Mouse (Mus musculus) MEL (cell line): ENCODE data around the gene Gjc1. TPM values are rescaled to one million over a fixed set of nuclear protein-coding genes. Genes with fewer than 3 reads are reported as not detected.

Experiments used
- DNase-seq: peaks from one replicate; pipeline ENCODE4 v3.0.0; 2011; ENCODE audit warnings: low read depth, low spot score
- H3K27ac ChIP-seq: 2 replicates; pipeline ENCODE4 v1.5.1; 2012; ENCODE audit warnings: low read depth, mild to moderate bottlenecking, control low read depth, low read length, moderate library complexity; ENCODE audit not compliant: control insufficient read depth
- H3K27me3 ChIP-seq, 2 experiments: fragments of 150-350 bp in 1 of 2; sonication (generic) in 1 of 2; 2 replicates each; pipeline ENCODE4 v1.6.1; 2012; ENCODE audit warnings: low read length in 2 of 2, mild to moderate bottlenecking in 2 of 2, improper control_type of control experiment in 1 of 2, moderate library complexity in 1 of 2; ENCODE audit not compliant: insufficient read depth in 2 of 2, control insufficient read depth in 1 of 2
- H3K36me3 ChIP-seq, 2 experiments: 2 replicates each; pipeline ENCODE4 v1.6.1; 2012 to 2014; ENCODE audit warnings: low read length in 2 of 2, improper control_type of control experiment in 1 of 2, inconsistent platforms in 1 of 2, mild to moderate bottlenecking in 1 of 2; ENCODE audit not compliant: insufficient read depth in 2 of 2, control insufficient read depth in 1 of 2
- H3K4me1 ChIP-seq, 2 experiments: fragments of 150-350 bp in 1 of 2; sonication (generic) in 1 of 2; 2 replicates each; pipeline ENCODE4 v1.6.1; 2012; ENCODE audit warnings: low read length in 2 of 2, improper control_type of control experiment in 1 of 2, mild to moderate bottlenecking in 1 of 2; ENCODE audit not compliant: insufficient read depth in 2 of 2, control insufficient read depth in 1 of 2
- H3K4me3 ChIP-seq, 2 experiments: fragments of 150-350 bp in 1 of 2; sonication (generic) in 1 of 2; 2 replicates each; pipeline ENCODE4 v1.5.1; 2012; ENCODE audit warnings: low read depth in 2 of 2, low read length in 2 of 2, mild to moderate bottlenecking in 2 of 2, moderate library complexity in 2 of 2, control low read depth in 1 of 2, improper control_type of control experiment in 1 of 2; ENCODE audit not compliant: control insufficient read depth in 1 of 2, insufficient read depth in 1 of 2
- H3K79me2 ChIP-seq: 2 replicates; pipeline ENCODE4 v1.6.1; 2012; ENCODE audit warnings: mild to moderate bottlenecking, low read length, moderate library complexity; ENCODE audit not compliant: control insufficient read depth, poor library complexity, insufficient read depth
- H3K9ac ChIP-seq: 2 replicates; pipeline ENCODE4 v1.6.1; 2012; ENCODE audit warnings: low read depth, mild to moderate bottlenecking, control low read depth, low read length, moderate library complexity; ENCODE audit not compliant: control insufficient read depth, poor library complexity, severe bottlenecking
- H3K9me3 ChIP-seq: fragments of 150-350 bp; sonication (generic); replicated peaks from 2 replicates; pipeline ENCODE4 v1.6.1; 2012; ENCODE audit warnings: mild to moderate bottlenecking, low read length, improper control_type of control experiment, moderate library complexity; ENCODE audit not compliant: insufficient read depth
- BHLHE40 ChIP-seq: IDR thresholded peaks from 2 replicates; pipeline ENCODE4 v1.6.1; 2012; ENCODE audit warnings: low read depth, mild to moderate bottlenecking, inconsistent platforms, low read length, improper control_type of control experiment, borderline replicate concordance
- E2F4 ChIP-seq: IDR thresholded peaks from 2 replicates; pipeline ENCODE4 v1.6.1; 2011; ENCODE audit warnings: low read depth, low read length, improper control_type of control experiment, borderline replicate concordance
- ELF1 ChIP-seq: IDR thresholded peaks from 2 replicates; pipeline ENCODE4 v1.6.1; 2014; ENCODE audit warnings: low read depth, mild to moderate bottlenecking, inconsistent platforms, low read length, improper control_type of control experiment, moderate library complexity
- ETS1 ChIP-seq: IDR thresholded peaks from 2 replicates; pipeline ENCODE4 v1.6.1; 2012; ENCODE audit warnings: low read depth, mild to moderate bottlenecking, inconsistent platforms, low read length, improper control_type of control experiment, moderate library complexity
- GABPA ChIP-seq: IDR thresholded peaks from 2 replicates; pipeline ENCODE4 v1.6.1; 2012; ENCODE audit warnings: low read depth, mild to moderate bottlenecking, inconsistent platforms, low read length, improper control_type of control experiment, moderate library complexity
- HCFC1 ChIP-seq: IDR thresholded peaks from 2 replicates; pipeline ENCODE4 v1.6.1; 2012; ENCODE audit warnings: low read depth, mild to moderate bottlenecking, inconsistent platforms, low read length, improper control_type of control experiment, moderate library complexity
- JUND ChIP-seq: IDR thresholded peaks from 2 replicates; pipeline ENCODE4 v1.6.1; 2011; ENCODE audit warnings: low read depth, mild to moderate bottlenecking, improper control_type of control experiment, low read length
- KAT2A ChIP-seq: conservative IDR thresholded peaks from 2 replicates; pipeline ENCODE4 v1.6.1; 2012; ENCODE audit warnings: low read depth, low read length, improper control_type of control experiment, inconsistent platforms
- MAFK ChIP-seq: IDR thresholded peaks from 2 replicates; pipeline ENCODE4 v1.6.1; 2011; ENCODE audit warnings: low read depth, mild to moderate bottlenecking, low read length, improper control_type of control experiment, borderline replicate concordance
- MAX ChIP-seq: IDR thresholded peaks from 2 replicates; pipeline ENCODE4 v1.6.1; 2011; ENCODE audit warnings: low read length, improper control_type of control experiment
- MAZ ChIP-seq: IDR thresholded peaks from 2 replicates; pipeline ENCODE4 v1.6.1; 2012; ENCODE audit warnings: low read depth, mild to moderate bottlenecking, inconsistent platforms, low read length, improper control_type of control experiment
- MEF2A ChIP-seq: IDR thresholded peaks from 2 replicates; pipeline ENCODE4 v1.6.1; 2014; ENCODE audit warnings: low read depth, mild to moderate bottlenecking, inconsistent platforms, low read length, improper control_type of control experiment; ENCODE audit not compliant: poor library complexity, insufficient replicate concordance, severe bottlenecking; ENCODE audit errors: extremely low read depth
- MYB ChIP-seq: IDR thresholded peaks from 2 replicates; pipeline ENCODE4 v1.6.1; 2011; ENCODE audit warnings: mild to moderate bottlenecking, low read depth, low read length, improper control_type of control experiment
- MYC ChIP-seq: IDR thresholded peaks from 2 replicates; pipeline ENCODE4 v1.6.1; 2011; ENCODE audit warnings: low read depth, mild to moderate bottlenecking, low read length, improper control_type of control experiment, moderate library complexity
- POLR2A ChIP-seq, 2 experiments: IDR thresholded peaks; 2 replicates each; pipeline ENCODE4 v1.6.1; 2011 to 2012; ENCODE audit warnings: low read length in 2 of 2, mild to moderate bottlenecking in 2 of 2, control low read depth in 1 of 2, improper control_type of control experiment in 1 of 2, low read depth in 1 of 2, moderate library complexity in 1 of 2; ENCODE audit not compliant: control insufficient read depth in 1 of 2, insufficient read depth in 1 of 2, poor library complexity in 1 of 2
- POLR2AphosphoS5 ChIP-seq: IDR thresholded peaks from 2 replicates; pipeline ENCODE4 v1.6.1; 2012; ENCODE audit warnings: low read depth, borderline replicate concordance, mild to moderate bottlenecking, inconsistent platforms, low read length, moderate library complexity, mixed read lengths
- RCOR1 ChIP-seq: IDR thresholded peaks from 2 replicates; pipeline ENCODE4 v1.6.1; 2012; ENCODE audit warnings: low read depth, mild to moderate bottlenecking, inconsistent platforms, low read length, improper control_type of control experiment
- SIN3A ChIP-seq: IDR thresholded peaks from 2 replicates; pipeline ENCODE4 v1.6.1; 2012; ENCODE audit warnings: low read length, improper control_type of control experiment, inconsistent platforms
- SMC3 ChIP-seq: IDR thresholded peaks from 2 replicates; pipeline ENCODE4 v1.6.1; 2011; ENCODE audit warnings: low read depth, low read length, improper control_type of control experiment
- TAL1 ChIP-seq: IDR thresholded peaks from 2 replicates; pipeline ENCODE4 v1.6.1; 2012; ENCODE audit warnings: mild to moderate bottlenecking, inconsistent platforms, low read length, moderate library complexity, mixed read lengths
- TBP ChIP-seq: IDR thresholded peaks from 2 replicates; pipeline ENCODE4 v1.8.0; 2011; ENCODE audit warnings: low read depth, low read length, improper control_type of control experiment
- TCF12 ChIP-seq: IDR thresholded peaks from 2 replicates; pipeline ENCODE4 v1.6.1; 2014; ENCODE audit warnings: low read depth, mild to moderate bottlenecking, inconsistent platforms, low read length, improper control_type of control experiment, moderate library complexity
- ZC3H11A ChIP-seq: IDR thresholded peaks from 2 replicates; pipeline ENCODE4 v1.6.1; 2012; ENCODE audit warnings: low read depth, mild to moderate bottlenecking, inconsistent platforms, low read length, improper control_type of control experiment
- ZNF384 ChIP-seq: IDR thresholded peaks from 2 replicates; pipeline ENCODE4 v1.6.1; 2012; ENCODE audit warnings: low read depth, mild to moderate bottlenecking, inconsistent platforms, low read length, improper control_type of control experiment
- polyA plus RNA-seq, 2 experiments: library from polyadenylated mRNA; stranded (reverse) in 1 of 2; unstranded in 1 of 2; fragments of >175 nt in 1 of 2; fragments of >200 nt in 1 of 2; gene quantifications; 2 replicates each; pipeline versions ENCODE4 v1.2.1 to v1.2.4; 2012; ENCODE audit warnings: low replicate concordance in 2 of 2, low read depth in 1 of 2; ENCODE audit not compliant: insufficient read length in 2 of 2, insufficient read depth in 1 of 2, missing spikeins in 1 of 2
- total RNA-seq: library from RNA; depleted of rRNA; stranded (reverse); fragments of 300-350 nt; gene quantifications from 2 replicates; pipeline ENCODE4 v1.2.3, GENCODE M21; 2012

The Gjc1 gene
- total and polyA plus RNA-seq, 3 experiments, result not detected

- Histone ChIP-seq H3K4me1 (no peaks in the 10 kb centered on the region), H3K79me2 (no peaks in the 10 kb centered on the region), H3K9ac (no peak within 1 kb of the TSS), H3K9me3 (no peaks in the 10 kb centered on the region), H3K4me3 (no peak within 1 kb of the TSS), H3K27ac (no peak within 1 kb of the TSS), H3K36me3 (no peaks in the 10 kb centered on the region), H3K27me3 (peaks cover 0 to 1% of the 10 kb centered on the region in 2 experiments; a peak in 3 of 4 replicates)
- 0 out of 4 replicates have a peak, but pooled peaks of 1 of the 2 experiments have one; percentile 14 for TF ChIP-seq POLR2A (IDR thresholded peaks at IDR 0.05; ENCODE audit: control insufficient read depth in 1 of 2, insufficient read depth in 1 of 2, low read depth in 1 of 2, low read length in 2 of 2, poor library complexity in 1 of 2)
- no peak for TF ChIP-seq MEF2A
- no peak for DNase-seq
These were observed 57.9 kb downstream of the Gjc1 start, which contains the start of gene Adam11 for GRCm38 (mm10) chr11:102761309-102762210. Gene Adam11 (plus strand): TSS chr11:102761439.

GRCm38 (mm10) chr11:102760805-102761308 is 58.6 kb downstream of the Gjc1 start:
- Histone ChIP-seq H3K36me3 (no peaks in the 10 kb centered on the region), H3K27ac (no peak overlapping the region), H3K9me3 (no peaks in the 10 kb centered on the region), H3K79me2 (no peaks in the 10 kb centered on the region), H3K4me3 (no peak overlapping the region), H3K27me3 (peaks cover 0 to 5% of the 10 kb centered on the region in 2 experiments; a peak in 3 of 4 replicates), H3K9ac (no peak overlapping the region), H3K4me1 (no peaks in the 10 kb centered on the region)
- TF ChIP-seq KAT2A, result no peak
- TF ChIP-seq MAZ, result no peak
- no peak for TF ChIP-seq TAL1
- no peak for TF ChIP-seq SIN3A
- TF ChIP-seq TBP, result no peak
- no peak for TF ChIP-seq TCF12
- no peak for TF ChIP-seq BHLHE40
- no peak for TF ChIP-seq ZNF384
- TF ChIP-seq ETS1, result no peak
- TF ChIP-seq HCFC1, result no peak
- DNase-seq, result no peak

GRCm38 (mm10) chr11:102758977-102759376 is 60.5 kb downstream of the Gjc1 start:
- Histone ChIP-seq H3K27ac (no peak overlapping the region), H3K36me3 (no peaks in the 10 kb centered on the region), H3K4me3 (no peak overlapping the region), H3K9me3 (no peaks in the 10 kb centered on the region), H3K4me1 (no peaks in the 10 kb centered on the region), H3K9ac (no peak overlapping the region), H3K27me3 (peaks cover 0 to 7% of the 10 kb centered on the region in 2 experiments; a peak in 3 of 4 replicates), H3K79me2 (no peaks in the 10 kb centered on the region)
- no peak for DNase-seq
- TF ChIP-seq MYC (no peak), MAFK (no peak), E2F4 (no peak), ELF1 (no peak), RCOR1 (no peak), ETS1 (no peak), ZNF384 (no peak), ZC3H11A (no peak), MAX (no peak), SMC3 (no peak), TCF12 (no peak), POLR2AphosphoS5 (no peak), JUND (no peak), TBP (no peak), MYB (no peak), GABPA (no peak)
